Mouse (Mus musculus) erythroblast, embryonic 14.5 days (primary cell): ENCODE data around the gene Foxd3.

Source experiments
- GATA1 ChIP-seq: IDR thresholded peaks from 2 replicates; pipeline ENCODE4 v1.6.1; 2012; ENCODE audit warnings: low read length, inconsistent platforms, mixed read lengths
- TAL1 ChIP-seq: IDR thresholded peaks from 3 replicates; pipeline ENCODE4 v1.6.1; 2012; ENCODE audit warnings: low read length, inconsistent platforms, mixed read lengths

GRCm38 (mm10) chr4:99627057-99627456 lies 29.0 kb upstream of the Foxd3 start:
- TF ChIP-seq GATA1 = no peak
- TF ChIP-seq TAL1 = no peak
